Mouse (Mus musculus) thymus, adult 18-20 months (tissue): ENCODE data around the gene Ninj2.

Experiments used
- DNase-seq, 2 experiments: peaks; one replicate each; pipeline ENCODE4 v3.0.0; 2022; ENCODE audit warnings: mixed read lengths in 2 of 2

The Ninj2 gene

GRCm38 (mm10) chr6:120201956-120202355, 108.8 kb downstream of the Ninj2 start:
- DNase-seq: no peak

- no peak for DNase-seq
These were observed 109.3 kb downstream of the Ninj2 start for GRCm38 (mm10) chr6:120202406-120202805.

GRCm38 (mm10) chr6:120206586-120206985, 113.4 kb downstream of the Ninj2 start:
- no peak for DNase-seq

GRCm38 (mm10) chr6:120211536-120211935, 118.4 kb downstream of the Ninj2 start:
- no peak for DNase-seq

- no peak for DNase-seq
These were observed 123.6 kb downstream of the Ninj2 start for GRCm38 (mm10) chr6:120216702-120217101.

- DNase-seq: no peak
These were observed 126.1 kb downstream of the Ninj2 start for GRCm38 (mm10) chr6:120219281-120219680.

- no peak for DNase-seq
These were observed 129.5 kb downstream of the Ninj2 start for GRCm38 (mm10) chr6:120222669-120223068.

GRCm38 (mm10) chr6:120225355-120225754, 132.2 kb downstream of the Ninj2 start:
- no peak for DNase-seq

- DNase-seq: no peak
These were observed 133.9 kb downstream of the Ninj2 start for GRCm38 (mm10) chr6:120227068-120227467.

- DNase-seq: no peak
These were observed 136.7 kb downstream of the Ninj2 start for GRCm38 (mm10) chr6:120229806-120230205.

GRCm38 (mm10) chr6:120230441-120230840, 137.3 kb downstream of the Ninj2 start:
- no peak for DNase-seq

- no peak for DNase-seq
These were observed 139.7 kb downstream of the Ninj2 start for GRCm38 (mm10) chr6:120232885-120233284.

- no peak for DNase-seq
These were observed 142.7 kb downstream of the Ninj2 start for GRCm38 (mm10) chr6:120235874-120236273.

- no peak for DNase-seq
These were observed 147.3 kb downstream of the Ninj2 start for GRCm38 (mm10) chr6:120240461-120240860.

- DNase-seq: no peak
These were observed 148.3 kb downstream of the Ninj2 start for GRCm38 (mm10) chr6:120241453-120241852.

GRCm38 (mm10) chr6:120242530-120242929, 149.4 kb downstream of the Ninj2 start:
- no peak for DNase-seq

- no peak for DNase-seq
These were observed 150.1 kb downstream of the Ninj2 start for GRCm38 (mm10) chr6:120243250-120243649.

GRCm38 (mm10) chr6:120246676-120247075, 153.5 kb downstream of the Ninj2 start:
- no peak for DNase-seq

GRCm38 (mm10) chr6:120249831-120250230, 156.7 kb downstream of the Ninj2 start:
- DNase-seq: no peak
